ENCODE assay signal across 27 mouse cellular contexts in genomic region chr3:73042256-73042655, GRCm38 (mm10). TPM values are rescaled to one million over a fixed set of nuclear protein-coding genes. Genes with fewer than 3 reads are reported as not detected.
"Had no signal": no experiment of that assay in that cellular context is flagged by ENCODE, and none has a peak within 500 bp of the region (broad histone marks: within the 10 kb centered on the region; RNA-seq: fewer than 3 reads in every experiment).

No protein-coding gene starts in this region.

- DNase-seq: gastrocnemius, adult 2 months; gastrocnemius, postnatal 10 days; gastrocnemius, postnatal 25 days; heart, adult 18-20 months; heart, postnatal 10 days; heart, postnatal 4 days; kidney, adult 18-20 months; kidney, adult 8-10 months; kidney, postnatal 10 days; kidney, postnatal 25 days; kidney, postnatal 4 days had no signal

- H3K36me3 ChIP-seq: heart, embryonic 10.5 days; heart, embryonic 12.5 days; hindbrain, embryonic 10.5 days; hindbrain, embryonic 12.5 days; intestine, embryonic 15.5 days; limb, embryonic 10.5 days; limb, embryonic 12.5 days; liver, embryonic 12.5 days had no signal

- H3K4me3 ChIP-seq: gastrocnemius, adult 2 months; heart, embryonic 10.5 days; heart, embryonic 12.5 days; hindbrain, embryonic 10.5 days; hindbrain, embryonic 12.5 days; intestine, embryonic 15.5 days; layer of hippocampus, adult 2 months; left cerebral cortex, adult 2 months; limb, embryonic 10.5 days; limb, embryonic 12.5 days; liver, embryonic 12.5 days had no signal

- H3K27ac ChIP-seq: gastrocnemius, adult 2 months; heart, embryonic 10.5 days; hindbrain, embryonic 10.5 days; hindbrain, embryonic 12.5 days; hindbrain, embryonic 14.5 days; intestine, embryonic 15.5 days; layer of hippocampus, adult 2 months; left cerebral cortex, adult 2 months; limb, embryonic 10.5 days; limb, embryonic 12.5 days; liver, embryonic 12.5 days had no signal

- ATAC-seq: hindbrain, embryonic 16.5 days; inflammation-experienced regulatory T-cells, adult 6 months; intestine, embryonic 15.5 days; intestine, postnatal 0 days; liver, embryonic 12.5 days had no signal

- H3K27me3 ChIP-seq: heart, embryonic 12.5 days; hindbrain, embryonic 12.5 days; intestine, embryonic 15.5 days; limb, embryonic 12.5 days; liver, embryonic 12.5 days had no signal

- H3K4me1 ChIP-seq: heart, embryonic 10.5 days; heart, embryonic 12.5 days; hindbrain, embryonic 10.5 days; hindbrain, embryonic 12.5 days; intestine, embryonic 15.5 days; limb, embryonic 10.5 days; limb, embryonic 12.5 days; liver, embryonic 12.5 days had no signal

RNA-seq across cellular contexts. Expression of gene Slitrk3, which starts 15.3 kb away (rescaled TPM):
- polyA plus RNA-seq: inflammation-experienced regulatory T-cells, adult 6 months; kidney, embryonic 14.5 days; limb, embryonic 10.5 days; liver, adult 2 months; liver, embryonic 12.5 days had no signal
